27 mouse cellular contexts compared by ENCODE assay signal in genomic region chr3:18937333-18938122, GRCm38 (mm10).
DNase-seq lines count a peak whose midpoint lies in the region; ATAC-seq and TF ChIP-seq lines count a peak whose summit lies in the region.
"Had no signal": no experiment of that assay in that cellular context is flagged by ENCODE, and none has a peak within 500 bp of the region (broad histone marks: within the 10 kb centered on the region; RNA-seq: fewer than 3 reads in every experiment).

No protein-coding gene starts in this region.

- H3K27ac ChIP-seq in hindbrain, embryonic 11.5 days (ENCODE audit: low read depth, low read length) = no peak overlapping the region
- H3K27ac ChIP-seq in hindbrain, embryonic 10.5 days = no peak overlapping the region
- 0 out of 2 replicates have a peak overlapping the region, but pooled peaks have one; percentile 8 for H3K27ac ChIP-seq in hindbrain, embryonic 13.5 days
- H3K27ac ChIP-seq in midbrain, embryonic 15.5 days = no peak overlapping the region
- H3K27ac ChIP-seq in neural tube, embryonic 15.5 days (replicated peaks) = no peak overlapping the region
- no peak overlapping the region for H3K27ac ChIP-seq in thymus, adult 2 months (ENCODE audit: control insufficient read depth, insufficient read depth, low read length)
- H3K27ac ChIP-seq: embryonic facial prominence, embryonic 10.5 days; forebrain, embryonic 10.5 days; left cerebral cortex, adult 2 months; limb, embryonic 15.5 days; liver, embryonic 14.5 days; lung, embryonic 15.5 days had no signal

- no peak for TF ChIP-seq CTCF in thymus, adult 2 months (IDR thresholded peaks at IDR 0.05; ENCODE audit: borderline replicate concordance, control insufficient read depth, extremely low read depth, insufficient read depth, low read length, poor library complexity)

- no peak overlapping the region for H3K4me2 ChIP-seq in hindbrain, embryonic 11.5 days (replicated peaks; ENCODE audit: low read depth, low read length)
- peak overlapping the region; percentile 38 for H3K4me2 ChIP-seq in hindbrain, embryonic 13.5 days
- peak overlapping the region; percentile 14 for H3K4me2 ChIP-seq in midbrain, embryonic 15.5 days
- H3K4me2 ChIP-seq in neural tube, embryonic 15.5 days = peak overlapping the region; percentile 37
- H3K4me2 ChIP-seq: heart, embryonic 12.5 days; limb, embryonic 15.5 days; lung, embryonic 15.5 days had no signal

- no peaks in the 10 kb centered on the region for H3K4me1 ChIP-seq in hindbrain, embryonic 11.5 days (replicated peaks; ENCODE audit: control insufficient read depth, insufficient read depth, low read length)
- no peaks in the 10 kb centered on the region for H3K4me1 ChIP-seq in hindbrain, embryonic 10.5 days (replicated peaks)
- peaks cover 16% of the 10 kb centered on the region; the same call in 1 of the 2 replicates for H3K4me1 ChIP-seq in hindbrain, embryonic 13.5 days (replicated peaks)
- H3K4me1 ChIP-seq in midbrain, embryonic 15.5 days = 0 out of 2 replicates have a peak, but pooled peaks cover 7% of the 10 kb centered on the region
- H3K4me1 ChIP-seq in neural tube, embryonic 15.5 days = peaks cover 15% of the 10 kb centered on the region
- no peaks in the 10 kb centered on the region for H3K4me1 ChIP-seq in thymus, adult 2 months (replicated peaks; ENCODE audit: control insufficient read depth, insufficient read depth, low read length)
- H3K4me1 ChIP-seq: forebrain, embryonic 10.5 days; heart, embryonic 12.5 days; limb, embryonic 15.5 days had no signal

- 77% methylated on average over 20 of the region's 20 CpGs for WGBS in hindbrain, embryonic 11.5 days
- WGBS in hindbrain, embryonic 10.5 days = 83% methylated on average over 20 of the region's 20 CpGs
- 60% methylated on average over 20 of the region's 20 CpGs for WGBS in hindbrain, embryonic 13.5 days
- WGBS in midbrain, embryonic 15.5 days = 64% methylated on average over 20 of the region's 20 CpGs
- 54% methylated on average over 20 of the region's 20 CpGs for WGBS in neural tube, embryonic 15.5 days
- WGBS in thymus, adult 2 months = 89% methylated on average over 20 of the region's 20 CpGs

- no peak for TF ChIP-seq POLR2A in thymus, adult 2 months (IDR thresholded peaks at IDR 0.05; ENCODE audit: control insufficient read depth, extremely low read depth, insufficient read depth, low read length, poor library complexity)

- no peaks in the 10 kb centered on the region for H3K9me3 ChIP-seq in hindbrain, embryonic 11.5 days (ENCODE audit: control insufficient read depth, low read length)
- H3K9me3 ChIP-seq in hindbrain, embryonic 10.5 days = no peaks in the 10 kb centered on the region
- H3K9me3 ChIP-seq in hindbrain, embryonic 13.5 days = no peaks in the 10 kb centered on the region
- H3K9me3 ChIP-seq in midbrain, embryonic 15.5 days = no peaks in the 10 kb centered on the region
- no peaks in the 10 kb centered on the region for H3K9me3 ChIP-seq in neural tube, embryonic 15.5 days (replicated peaks)
- H3K9me3 ChIP-seq: embryonic facial prominence, embryonic 10.5 days; forebrain, embryonic 10.5 days; heart, embryonic 12.5 days; limb, embryonic 15.5 days; lung, embryonic 15.5 days had no signal

- H3K4me3 ChIP-seq in hindbrain, embryonic 11.5 days (ENCODE audit: low read depth, low read length) = no peak overlapping the region
- H3K4me3 ChIP-seq in hindbrain, embryonic 10.5 days = no peak overlapping the region
- no peak overlapping the region for H3K4me3 ChIP-seq in hindbrain, embryonic 13.5 days
- H3K4me3 ChIP-seq in midbrain, embryonic 15.5 days = no peak overlapping the region
- no peak overlapping the region for H3K4me3 ChIP-seq in neural tube, embryonic 15.5 days (replicated peaks)
- H3K4me3 ChIP-seq in thymus, adult 2 months (ENCODE audit: control insufficient read depth, insufficient read depth, low read length) = no peak overlapping the region
- H3K4me3 ChIP-seq: embryonic facial prominence, embryonic 10.5 days; forebrain, embryonic 10.5 days; heart, embryonic 12.5 days; left cerebral cortex, adult 2 months; limb, embryonic 15.5 days; lung, embryonic 15.5 days had no signal

- DNase-seq in hindbrain, embryonic 11.5 days (ENCODE audit: low spot score) = no peak
- DNase-seq in hindbrain, embryonic 10.5 days (ENCODE audit: low spot score) = no peak
- DNase-seq in thymus, adult 2 months = no peak
- DNase-seq in kidney, adult 18-20 months = no peak
- DNase-seq: adrenal gland, postnatal 25 days; cerebellum, adult 11 months; cerebellum, adult 9-11 months; gastrocnemius, postnatal 14 days; heart, adult 18-20 months; heart, postnatal 10 days; kidney, adult 11 months; kidney, postnatal 4 days; layer of hippocampus, adult 9-11 months; lung, postnatal 4 days; thymus, adult 18-20 months; thymus, postnatal 4 days had no signal

- no peak overlapping the region for H3K9ac ChIP-seq in hindbrain, embryonic 11.5 days (ENCODE audit: low read depth, low read length)
- H3K9ac ChIP-seq in hindbrain, embryonic 13.5 days = no peak overlapping the region
- H3K9ac ChIP-seq in midbrain, embryonic 15.5 days = no peak overlapping the region
- no peak overlapping the region for H3K9ac ChIP-seq in neural tube, embryonic 15.5 days (replicated peaks)
- H3K9ac ChIP-seq: heart, embryonic 12.5 days; limb, embryonic 15.5 days; liver, embryonic 14.5 days; lung, embryonic 15.5 days had no signal

- no peaks in the 10 kb centered on the region for H3K36me3 ChIP-seq in hindbrain, embryonic 11.5 days (ENCODE audit: control insufficient read depth, insufficient read depth, low read length)
- no peaks in the 10 kb centered on the region for H3K36me3 ChIP-seq in hindbrain, embryonic 10.5 days
- no peaks in the 10 kb centered on the region for H3K36me3 ChIP-seq in hindbrain, embryonic 13.5 days
- no peaks in the 10 kb centered on the region for H3K36me3 ChIP-seq in midbrain, embryonic 15.5 days (replicated peaks)
- no peaks in the 10 kb centered on the region for H3K36me3 ChIP-seq in neural tube, embryonic 15.5 days
- no peaks in the 10 kb centered on the region for H3K36me3 ChIP-seq in thymus, adult 2 months (ENCODE audit: control insufficient read depth, insufficient read depth, low read length)
- H3K36me3 ChIP-seq: embryonic facial prominence, embryonic 10.5 days; forebrain, embryonic 10.5 days; heart, embryonic 12.5 days; limb, embryonic 15.5 days; lung, embryonic 15.5 days had no signal

- H3K27me3 ChIP-seq in hindbrain, embryonic 11.5 days (ENCODE audit: control insufficient read depth, insufficient read depth, low read length) = no peaks in the 10 kb centered on the region
- no peaks in the 10 kb centered on the region for H3K27me3 ChIP-seq in hindbrain, embryonic 10.5 days (ENCODE audit: insufficient read depth, poor library complexity, severe bottlenecking)
- no peaks in the 10 kb centered on the region for H3K27me3 ChIP-seq in hindbrain, embryonic 13.5 days
- H3K27me3 ChIP-seq in midbrain, embryonic 15.5 days (replicated peaks) = no peaks in the 10 kb centered on the region
- H3K27me3 ChIP-seq in neural tube, embryonic 15.5 days (replicated peaks) = no peaks in the 10 kb centered on the region
- no peaks in the 10 kb centered on the region for H3K27me3 ChIP-seq in thymus, adult 2 months (ENCODE audit: control insufficient read depth, insufficient read depth, low read length)
- H3K27me3 ChIP-seq: limb, embryonic 15.5 days; lung, embryonic 15.5 days had no signal

- ATAC-seq in hindbrain, embryonic 11.5 days (ENCODE audit: low FRiP score) = peak; percentile 34; the same call in 1 of the 2 replicates
- ATAC-seq in hindbrain, embryonic 13.5 days (ENCODE audit: low FRiP score) = peak; percentile 44
- ATAC-seq in midbrain, embryonic 15.5 days (replicated peaks) = peak; percentile 76
- peak; percentile 56; the same call in 1 of the 2 replicates for ATAC-seq in neural tube, embryonic 15.5 days (ENCODE audit: low FRiP score)
- ATAC-seq: forebrain, embryonic 16.5 days had no signal
